Mouse (Mus musculus) left cerebral cortex, adult 11 months (tissue): ENCODE results near the gene Dph5.

Experiments used
- DNase-seq: peaks from one replicate; pipeline ENCODE4 v3.0.0; 2022; ENCODE audit warnings: low spot score

Dph5 gene

DNA sequence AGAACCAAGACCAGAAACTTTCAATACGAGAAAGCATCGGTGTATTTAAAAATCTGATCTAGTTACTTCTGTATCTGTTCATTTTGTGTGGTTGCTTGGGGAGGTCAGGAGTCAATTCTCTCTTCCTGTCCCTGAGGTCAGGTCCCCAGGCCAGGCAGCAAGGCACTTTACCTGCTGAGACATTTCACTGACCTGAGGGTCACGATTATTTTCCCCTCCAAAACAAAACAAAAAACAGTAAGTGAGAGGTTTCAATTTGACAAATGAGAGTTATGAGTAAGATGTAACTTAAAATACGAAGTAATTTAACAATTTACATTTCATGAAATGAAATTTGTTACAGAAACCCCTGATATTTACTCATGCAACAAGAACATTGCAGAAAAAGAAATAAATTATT is 64.7 kb downstream of the Dph5 start:
- DNase-seq = no peak

DNA sequence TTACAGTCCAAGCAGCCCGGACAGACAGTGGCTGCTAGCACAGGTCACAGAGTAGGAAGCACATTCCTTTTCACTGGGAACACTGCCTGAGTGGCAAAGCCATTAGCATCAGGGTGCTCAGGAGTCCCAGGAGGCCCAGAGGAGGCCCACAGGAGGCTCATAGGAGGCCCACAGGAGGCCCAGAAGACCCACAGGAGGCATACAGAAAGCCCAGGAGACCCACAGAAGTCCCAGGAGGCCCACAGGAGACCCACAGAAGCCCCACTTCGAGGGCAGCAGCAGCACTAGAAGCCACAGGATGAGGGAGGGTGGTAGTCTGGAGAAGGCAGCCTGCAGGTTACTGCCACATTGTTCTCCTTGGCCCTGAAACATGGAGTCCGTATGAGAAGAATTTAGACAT is 65.5 kb downstream of the Dph5 start:
- DNase-seq = no peak

DNA sequence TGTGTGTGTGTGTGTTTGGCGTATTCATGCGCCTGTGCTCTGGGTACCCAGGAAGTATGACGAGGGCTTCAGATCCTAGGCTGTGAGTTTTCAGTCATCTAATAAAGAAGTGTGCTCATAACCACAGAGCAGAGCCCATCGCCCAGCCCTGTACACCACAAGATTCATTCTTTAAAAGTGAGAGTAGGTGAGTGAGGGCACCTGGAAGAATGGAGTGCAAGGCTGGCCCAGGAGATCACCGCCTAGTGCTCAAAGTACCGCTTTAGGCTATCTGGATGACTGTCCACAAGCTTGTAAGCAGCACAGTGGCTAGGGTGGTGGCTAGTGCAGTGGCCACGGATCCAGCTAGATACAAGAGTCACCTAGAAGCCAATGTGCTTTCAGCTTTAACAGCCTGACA is 69.6 kb downstream of the Dph5 start:
- DNase-seq = no peak

DNA sequence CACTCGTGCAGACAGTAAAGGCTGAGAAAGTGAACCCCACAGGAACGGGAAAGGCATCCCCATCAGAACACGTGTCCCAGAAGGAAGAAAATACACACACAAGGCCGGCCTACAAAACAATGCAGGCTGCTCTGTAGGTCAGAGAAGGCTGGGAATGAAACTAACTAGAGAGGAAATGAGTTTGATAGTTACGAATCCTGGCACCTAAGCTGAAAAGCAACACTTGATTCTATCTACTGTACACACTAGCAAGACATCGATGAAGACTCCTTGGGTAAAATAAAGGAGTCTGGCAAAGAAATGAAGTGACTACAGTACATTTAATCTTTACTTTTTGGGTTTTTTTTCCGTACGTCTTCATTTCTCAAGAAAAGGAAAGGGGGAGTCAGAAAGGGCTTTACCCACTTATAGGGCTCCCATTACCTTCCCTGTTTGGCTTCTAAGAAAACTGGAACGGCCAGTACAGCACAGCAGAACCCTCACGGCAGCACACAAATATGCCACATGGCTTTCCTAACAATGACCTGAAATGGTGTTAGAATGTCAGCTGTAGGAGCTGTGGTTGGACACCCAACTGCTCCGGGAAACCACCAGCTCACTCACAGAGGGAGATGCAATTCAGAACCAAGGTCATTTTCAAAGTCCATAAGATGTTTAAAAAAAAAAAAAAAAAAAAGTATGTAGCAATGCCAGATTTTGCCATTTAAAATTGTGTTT is 73.8 kb downstream of the Dph5 start:
- no peak for DNase-seq

DNA sequence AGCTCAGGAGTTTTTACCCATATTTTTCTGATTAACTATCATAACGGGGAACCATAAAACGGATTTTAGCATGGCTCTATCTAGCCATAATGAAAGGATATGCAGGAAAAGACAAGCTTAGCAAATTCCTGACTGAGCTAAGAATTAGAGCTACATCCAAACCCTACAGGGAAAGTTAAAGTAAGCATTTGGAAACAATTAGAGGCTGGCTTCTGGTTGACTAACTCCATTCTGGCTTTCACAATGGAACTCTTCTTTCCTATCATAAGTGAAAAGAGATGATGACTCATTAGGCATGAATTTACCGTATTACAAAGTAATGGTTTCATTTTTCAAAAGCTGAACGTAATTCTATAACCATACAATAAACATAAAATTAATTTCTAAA is 74.4 kb downstream of the Dph5 start:
- no peak for DNase-seq

DNA sequence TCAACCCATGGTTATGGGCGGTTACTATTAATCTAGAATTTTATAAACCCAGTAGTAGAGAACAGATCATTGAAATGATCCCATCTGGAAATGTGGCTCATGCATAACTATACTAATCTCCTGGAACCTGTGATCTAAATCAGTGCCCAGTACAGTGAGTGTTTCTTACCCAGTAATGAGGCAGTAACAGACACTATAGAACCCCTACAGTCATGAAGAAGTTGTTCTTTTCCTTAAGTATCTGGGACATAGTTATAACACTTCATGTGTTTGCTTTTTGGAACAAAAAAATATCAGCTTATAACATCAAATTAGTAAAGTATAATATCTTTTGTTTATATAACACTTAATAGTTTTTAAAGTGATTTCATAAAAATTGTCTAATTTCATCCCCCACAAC is 76.0 kb downstream of the Dph5 start:
- no peak for DNase-seq

DNA sequence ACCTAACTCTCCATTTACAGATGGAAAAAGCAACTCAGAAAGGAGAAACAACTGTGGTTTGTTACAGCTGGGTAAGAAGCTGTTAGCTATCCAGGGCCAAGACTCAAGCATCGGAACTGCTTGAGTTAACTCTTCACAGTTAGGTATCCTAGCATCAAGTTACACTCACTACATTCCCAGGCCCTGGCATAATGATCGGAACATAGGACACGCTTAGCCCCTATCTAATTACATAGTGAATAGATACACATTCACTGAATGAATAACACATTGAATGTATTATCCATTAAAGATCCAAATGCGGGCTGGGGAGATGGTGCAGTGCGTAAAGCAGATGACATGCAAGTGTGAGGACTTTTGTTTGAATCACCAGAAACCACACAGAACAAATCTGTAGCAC is 76.4 kb downstream of the Dph5 start:
- DNase-seq = no peak

DNA sequence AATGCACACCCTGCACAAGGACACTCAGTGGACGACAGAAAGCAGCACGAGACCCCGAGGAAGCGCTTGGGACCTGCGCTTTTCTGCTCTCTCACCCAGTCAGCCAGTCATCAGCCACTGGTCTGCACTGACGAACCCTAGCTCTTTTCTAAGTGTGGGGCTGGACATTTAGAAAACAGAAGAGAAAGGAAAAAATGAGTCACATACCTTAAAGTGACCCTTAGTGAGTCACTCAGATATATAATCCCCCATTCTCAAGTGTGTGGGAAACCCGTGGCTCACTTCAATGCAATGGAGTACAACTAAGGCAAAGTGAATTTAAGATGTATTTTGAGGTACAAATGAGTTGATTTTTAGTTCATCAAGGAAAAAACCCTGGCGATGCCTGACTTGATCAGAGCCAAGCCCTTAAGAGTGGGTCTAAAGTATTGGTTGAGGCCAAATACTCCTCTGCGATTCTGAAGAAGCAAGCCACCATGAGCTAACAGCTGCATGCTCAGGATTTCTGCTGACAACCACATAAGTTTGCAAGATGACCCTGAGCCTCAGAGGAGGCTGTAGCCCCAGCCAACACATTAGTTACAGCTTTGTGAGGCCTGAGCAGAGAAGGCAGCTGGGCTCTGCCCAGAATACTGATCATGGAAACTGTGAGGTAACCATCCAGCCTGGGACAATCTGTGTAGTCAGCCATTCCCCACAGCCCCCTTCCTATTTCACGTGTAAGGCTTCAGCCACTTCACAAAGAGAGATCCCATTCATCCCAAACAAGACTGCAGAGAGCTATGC is 81.3 kb downstream of the Dph5 start:
- DNase-seq = no peak

DNA sequence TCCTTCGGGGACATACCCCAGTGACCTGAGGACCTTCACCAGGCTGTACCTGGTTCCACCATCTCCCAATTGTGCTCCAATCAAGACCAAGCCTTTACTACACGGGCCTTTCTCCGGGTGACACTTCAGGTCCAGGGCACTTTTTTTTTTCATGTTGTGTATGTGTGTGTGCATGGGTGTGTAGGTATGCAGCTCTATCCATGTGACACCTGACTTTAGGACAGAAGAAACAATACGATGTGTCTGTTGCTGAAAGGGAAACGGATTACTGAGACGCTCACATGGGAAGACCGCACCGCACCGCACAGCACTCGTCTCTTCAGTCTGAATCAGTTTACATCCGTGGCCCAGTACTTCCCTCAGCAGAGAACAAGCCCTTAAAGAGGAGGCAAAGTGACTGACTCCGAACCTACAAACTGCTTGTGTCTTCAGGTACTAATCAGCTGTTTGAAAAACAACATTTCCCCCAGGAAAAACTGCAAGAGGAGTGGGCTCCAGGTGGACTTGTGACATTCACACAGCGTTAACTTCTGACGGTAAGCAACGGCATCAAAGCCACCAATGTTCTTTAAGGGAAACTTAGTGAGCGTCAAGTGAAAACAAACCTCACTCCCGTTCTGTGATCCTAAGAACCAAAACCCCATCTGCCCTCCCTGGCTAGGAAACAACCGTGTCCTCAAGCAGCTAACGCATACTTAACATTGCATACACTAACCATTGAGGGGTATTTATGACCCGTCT is 83.6 kb downstream of the Dph5 start:
- no peak for DNase-seq

DNA sequence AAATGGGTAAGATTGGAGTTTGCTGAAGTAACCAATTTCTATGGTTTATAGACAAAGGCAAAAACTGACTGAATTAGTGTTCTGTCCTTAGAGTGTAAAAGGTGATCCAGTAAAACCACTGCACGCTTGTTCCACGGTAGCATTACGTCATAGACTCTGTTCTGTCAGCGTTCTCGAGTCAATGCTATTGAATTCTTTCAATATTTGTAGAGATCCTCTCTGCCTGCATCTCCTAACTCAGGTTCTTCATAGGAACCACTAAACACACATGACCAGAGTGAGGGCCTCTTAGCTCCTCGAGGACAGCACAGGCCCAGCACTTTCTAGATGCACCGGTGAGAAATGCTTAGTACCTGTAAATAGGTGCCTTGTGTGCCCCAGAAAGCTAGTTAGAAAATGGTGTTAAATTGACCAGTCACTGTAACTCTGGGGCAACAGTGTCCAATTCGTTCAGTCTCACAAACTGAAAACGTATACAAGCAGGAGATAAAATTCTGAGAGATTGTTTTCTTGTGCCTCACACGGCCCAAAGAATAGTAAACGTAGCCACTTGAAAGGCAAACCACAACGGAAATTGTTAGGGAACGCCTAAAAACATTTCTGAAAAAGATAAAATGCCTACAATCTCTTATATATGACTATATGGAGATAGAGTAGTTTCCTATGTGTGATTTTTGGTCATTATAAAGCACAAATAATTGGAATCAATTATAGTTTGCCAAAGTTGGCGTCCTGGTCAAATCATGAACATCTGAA is 84.4 kb downstream of the Dph5 start:
- DNase-seq = no peak

DNA sequence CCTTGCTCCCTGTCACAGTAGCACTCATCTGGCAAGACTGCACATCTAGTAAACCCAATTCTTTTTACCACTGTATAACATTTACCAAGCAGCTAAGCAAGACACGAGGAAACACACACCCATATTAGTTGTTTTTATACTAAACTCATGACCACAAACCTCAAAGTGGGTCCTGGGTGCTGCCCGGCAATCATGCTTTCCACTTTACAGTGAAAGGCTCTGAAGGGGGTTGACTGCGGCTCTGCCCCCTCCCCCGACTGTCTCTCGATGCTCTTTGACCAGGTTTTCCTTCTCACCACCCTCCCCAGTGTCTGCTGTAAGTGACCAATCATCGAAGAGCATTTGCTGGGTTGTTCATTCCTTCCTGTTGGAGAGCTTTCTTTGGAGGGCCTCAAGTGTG is 86.6 kb downstream of the Dph5 start:
- DNase-seq = no peak

DNA sequence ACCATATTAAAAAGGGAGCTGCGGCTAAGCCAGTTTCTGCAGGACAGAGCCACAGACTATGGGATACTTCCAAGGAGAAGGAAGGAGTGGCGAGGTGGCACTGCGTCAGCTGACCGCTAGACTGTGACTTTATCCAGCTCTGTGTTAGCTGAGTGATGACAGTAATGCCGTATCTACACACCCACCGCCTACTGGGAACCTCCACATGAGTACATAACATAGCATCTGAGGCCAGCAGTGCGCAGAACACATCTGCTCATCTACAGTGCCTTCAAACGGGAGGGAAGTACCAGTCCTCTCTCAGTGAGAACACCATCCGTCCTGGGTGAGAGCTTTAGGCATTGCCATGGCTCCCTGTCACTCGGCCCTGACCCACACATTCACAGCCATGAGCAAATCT is 87.4 kb downstream of the Dph5 start:
- no peak for DNase-seq

DNA sequence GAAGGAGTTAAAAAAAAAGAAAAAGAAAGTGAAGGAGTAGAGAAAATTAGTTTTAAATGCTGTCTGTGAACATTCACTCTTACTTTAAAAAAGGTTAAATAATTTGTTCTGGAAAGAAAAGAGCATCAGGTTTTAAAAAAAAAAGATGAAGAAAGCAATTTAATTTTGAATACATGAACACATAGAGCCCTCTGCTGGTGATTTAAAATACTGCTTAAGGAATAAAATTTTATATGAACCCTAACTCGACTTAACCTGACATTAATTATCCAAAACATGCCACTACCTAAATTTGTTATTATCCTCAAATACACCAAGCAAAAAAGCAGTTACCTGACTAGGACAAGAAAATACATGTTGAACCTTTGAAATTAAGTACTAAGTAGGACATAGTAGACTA is 91.4 kb downstream of the Dph5 start:
- no peak for DNase-seq

DNA sequence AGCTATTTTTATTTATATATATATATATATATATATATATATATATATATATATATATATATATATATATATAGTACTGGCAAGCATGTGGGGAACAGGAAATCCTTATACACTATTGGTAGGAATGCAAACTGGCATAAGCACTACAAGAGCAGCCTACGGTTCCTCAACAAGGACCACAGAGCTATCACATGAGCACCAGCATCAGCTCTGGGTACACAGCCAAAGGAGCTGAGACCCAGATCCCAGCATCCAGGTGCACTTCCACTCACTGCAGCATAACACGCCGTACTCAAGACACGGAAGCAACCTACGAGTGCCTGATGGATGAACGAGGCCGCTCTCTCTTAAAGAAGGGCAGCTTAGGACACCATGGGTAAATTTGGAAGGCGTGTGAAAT is 95.6 kb downstream of the Dph5 start:
- no peak for DNase-seq
